11 mouse cellular contexts compared by ENCODE assay signal in genomic region chr2:33246841-33247240, GRCm38 (mm10).
"Had no signal": no experiment of that assay in that cellular context is flagged by ENCODE, and none has a peak within 500 bp of the region (broad histone marks: within the 10 kb centered on the region; RNA-seq: fewer than 3 reads in every experiment).

No protein-coding gene starts in this region.

- H3K27ac ChIP-seq: liver, embryonic 13.5 days had no signal

- H3K36me3 ChIP-seq: liver, embryonic 13.5 days had no signal

- H3K9ac ChIP-seq: liver, embryonic 13.5 days had no signal

- H3K4me3 ChIP-seq: liver, embryonic 13.5 days had no signal

- DNase-seq: kidney, postnatal 14 days; kidney, postnatal 4 days; left cerebral cortex, postnatal 4 days; liver, embryonic 13.5 days; lung, adult 2 months; lung, postnatal 14 days; lung, postnatal 4 days; midbrain, embryonic 14.5 days; thymus, adult 18-20 months; thymus, postnatal 36 days had no signal

- H3K4me2 ChIP-seq: liver, embryonic 13.5 days; midbrain, embryonic 11.5 days had no signal

- H3K27me3 ChIP-seq: liver, embryonic 13.5 days had no signal

- H3K9me3 ChIP-seq: liver, embryonic 13.5 days had no signal
